Mouse (Mus musculus) forebrain, embryonic 16.5 days (tissue): ENCODE results near the gene Mageb18. TPM values are rescaled to one million over a fixed set of nuclear protein-coding genes. Genes with fewer than 3 reads are reported as not detected.
"Not testable (repeated sequence)": the region's sequence is repeated elsewhere in the genome, so short reads cannot be mapped to it uniquely, and the experiment has no call there.

Experiments
- ATAC-seq: fragments of 200-750 bp; cut with Nextera tagmentation; 2 replicates; pipeline ENCODE4 v1.8.0; 2017; ENCODE audit warnings: mild to moderate bottlenecking, moderate library complexity
- H3K27ac ChIP-seq: fragments of 300-500 bp; sonication (generic); 2 replicates; pipeline ENCODE4 v1.5.1; 2014; ENCODE audit warnings: low read length, control low read depth
- H3K27me3 ChIP-seq: fragments of 300-500 bp; sonication (generic); replicated peaks from 2 replicates; pipeline ENCODE4 v1.6.1; 2014; ENCODE audit warnings: low read length; ENCODE audit not compliant: control insufficient read depth, insufficient read depth
- H3K36me3 ChIP-seq: fragments of 300-500 bp; sonication (generic); 2 replicates; pipeline ENCODE4 v1.6.1; 2014; ENCODE audit not compliant: control insufficient read depth, insufficient read depth
- H3K4me1 ChIP-seq: fragments of 300-500 bp; sonication (generic); replicated peaks from 2 replicates; pipeline ENCODE4 v1.6.1; 2014; ENCODE audit warnings: low read length; ENCODE audit not compliant: control insufficient read depth, insufficient read depth
- H3K4me2 ChIP-seq: fragments of 300-500 bp; sonication (generic); 2 replicates; pipeline ENCODE4 v1.6.1; 2014; ENCODE audit warnings: mild to moderate bottlenecking, low read length, control low read depth
- H3K4me3 ChIP-seq: fragments of 300-500 bp; sonication (generic); replicated peaks from 2 replicates; pipeline ENCODE4 v1.5.1; 2014; ENCODE audit warnings: mild to moderate bottlenecking, low read length, control low read depth
- H3K9ac ChIP-seq: fragments of 300-500 bp; sonication (generic); replicated peaks from 2 replicates; pipeline ENCODE4 v1.6.1; 2014; ENCODE audit warnings: low read depth, low read length, control low read depth
- H3K9me3 ChIP-seq: fragments of 300-500 bp; sonication (generic); 2 replicates; pipeline ENCODE4 v1.6.1; 2016; ENCODE audit warnings: low read length; ENCODE audit not compliant: control insufficient read depth
- WGBS: fragments of 180-500 bp; shearing (Covaris S2); extraction: QIAGEN DNeasy Blood & Tissue Kit; methylation state at CpG from one replicate; pipeline ENCODE4 v1.1.7; 2014; 5-methylcytosine and 5-hydroxymethylcytosine counted together
- polyA plus RNA-seq: library from polyadenylated mRNA; unstranded; fragments of >200 nt; fragmentation: Nextera tagmentation; extraction: Ambion mirVana; gene quantifications from 2 replicates; pipeline ENCODE4 v1.2.1, GENCODE M21; 2015

The Mageb18 gene
- not detected in 2 replicates for polyA plus RNA-seq

- Histone ChIP-seq H3K4me3 (no peak within 1 kb of the TSS), H3K4me2 (no peak within 1 kb of the TSS), H3K9me3 (no peaks in the 10 kb centered on the region), H3K36me3 (no peaks in the 10 kb centered on the region), H3K9ac (no peak within 1 kb of the TSS), H3K27me3 (no peaks in the 10 kb centered on the region), H3K27ac (no peak within 1 kb of the TSS), H3K4me1 (no peaks in the 10 kb centered on the region)
- 81% methylated on average over 1 of the region's 1 CpGs for WGBS
- ATAC-seq, result no peak
These were observed at the start of gene Mageb18 for GRCm38 (mm10) chrX:92599472-92599871. Gene Mageb18, minus strand, starts transcription at chrX:92599572.

- ATAC-seq, result no peak
- no peaks in the 10 kb centered on the region for H3K4me1 ChIP-seq
- WGBS, result 90% methylated on average over 3 of the region's 3 CpGs
These were observed 13.4 kb upstream of the Mageb18 start for GRCm38 (mm10) chrX:92612788-92613187.

GRCm38 (mm10) chrX:92610466-92610865 lies 11.1 kb upstream of the Mageb18 start:
- H3K9ac ChIP-seq, result no peak overlapping the region
- no peak overlapping the region for H3K4me3 ChIP-seq
- 73% methylated on average over 3 of the region's 3 CpGs for WGBS
- no peak overlapping the region for H3K27ac ChIP-seq
- no peaks in the 10 kb centered on the region for H3K4me1 ChIP-seq
- H3K4me2 ChIP-seq, result no peak overlapping the region
- no peak for ATAC-seq
- no peaks in the 10 kb centered on the region for H3K27me3 ChIP-seq
- H3K36me3 ChIP-seq, result no peaks in the 10 kb centered on the region
- H3K9me3 ChIP-seq, result no peaks in the 10 kb centered on the region

More at GRCm38 (mm10) chrX:92612788-92613187, 13.4 kb upstream of the Mageb18 start:
- Histone ChIP-seq H3K4me2 (no peak overlapping the region), H3K36me3 (no peaks in the 10 kb centered on the region), H3K27me3 (no peaks in the 10 kb centered on the region), H3K9ac (no peak overlapping the region), H3K9me3 (no peaks in the 10 kb centered on the region), H3K27ac (no peak overlapping the region), H3K4me3 (no peak overlapping the region)

- Histone ChIP-seq H3K4me3 (no peak overlapping the region), H3K27ac (no peak overlapping the region), H3K4me1 (no peaks in the 10 kb centered on the region), H3K9ac (no peak overlapping the region), H3K9me3 (no peaks in the 10 kb centered on the region), H3K4me2 (no peak overlapping the region), H3K27me3 (no peaks in the 10 kb centered on the region), H3K36me3 (no peaks in the 10 kb centered on the region)
- 0 out of 2 replicates have a peak, but pooled peaks have one; percentile 38 for ATAC-seq
- 38% methylated on average over 4 of the region's 4 CpGs for WGBS
These were observed 2.0 kb downstream of the Mageb18 start for GRCm38 (mm10) chrX:92597324-92597723.

- no peak for ATAC-seq
- no peaks in the 10 kb centered on the region for H3K4me1 ChIP-seq
- no peak overlapping the region for H3K27ac ChIP-seq
- WGBS, result 82% methylated on average over 1 of the region's 1 CpGs
- H3K4me3 ChIP-seq, result no peak overlapping the region
- H3K9me3 ChIP-seq, result no peaks in the 10 kb centered on the region
- no peak overlapping the region for H3K4me2 ChIP-seq
- H3K27me3 ChIP-seq, result no peaks in the 10 kb centered on the region
- no peaks in the 10 kb centered on the region for H3K36me3 ChIP-seq
- H3K9ac ChIP-seq, result no peak overlapping the region
These were observed 71.5 kb downstream of the Mageb18 start for GRCm38 (mm10) chrX:92527826-92528225.

GRCm38 (mm10) chrX:92498254-92498653 lies 101.1 kb downstream of the Mageb18 start:
- Histone ChIP-seq H3K36me3 (no peaks in the 10 kb centered on the region), H3K27me3 (no peaks in the 10 kb centered on the region), H3K4me3 (no peak overlapping the region), H3K9ac (no peak overlapping the region), H3K27ac (no peak overlapping the region), H3K4me2 (no peak overlapping the region), H3K4me1 (no peaks in the 10 kb centered on the region), H3K9me3 (no peaks in the 10 kb centered on the region)
- 10% methylated on average over 1 of the region's 1 CpGs for WGBS
- ATAC-seq, result no peak

- H3K4me2 ChIP-seq, H3K27ac ChIP-seq, H3K4me1 ChIP-seq, H3K36me3 ChIP-seq, H3K4me3 ChIP-seq, ATAC-seq, H3K27me3 ChIP-seq, H3K9me3 ChIP-seq, H3K9ac ChIP-seq: not testable (repeated sequence)
- 90% methylated on average over 4 of the region's 4 CpGs for WGBS
These were observed 109.7 kb downstream of the Mageb18 start, which contains the start of gene Gm5941 for GRCm38 (mm10) chrX:92489649-92490048. Gene Gm5941, plus strand, starts transcription at chrX:92489949.

GRCm38 (mm10) chrX:92464773-92465172 lies 134.6 kb downstream of the Mageb18 start:
- no peaks in the 10 kb centered on the region for H3K27me3 ChIP-seq
- H3K36me3 ChIP-seq, result no peaks in the 10 kb centered on the region
- no peak overlapping the region for H3K27ac ChIP-seq
- H3K9ac ChIP-seq, result no peak overlapping the region
- no peak overlapping the region for H3K4me2 ChIP-seq
- no peaks in the 10 kb centered on the region for H3K4me1 ChIP-seq
- ATAC-seq, result no peak
- no peak overlapping the region for H3K4me3 ChIP-seq
- H3K9me3 ChIP-seq, result no peaks in the 10 kb centered on the region
- whole genome bisulfite sequencing, result 61% methylated on average over 4 of the region's 4 CpGs

- no peak overlapping the region for H3K27ac ChIP-seq
- no peak overlapping the region for H3K4me3 ChIP-seq
- H3K27me3 ChIP-seq, result no peaks in the 10 kb centered on the region
- no peak overlapping the region for H3K4me2 ChIP-seq
- H3K4me1 ChIP-seq, result no peaks in the 10 kb centered on the region
- ATAC-seq, result no peak
- no peaks in the 10 kb centered on the region for H3K9me3 ChIP-seq
- H3K9ac ChIP-seq, result no peak overlapping the region
- H3K36me3 ChIP-seq, result no peaks in the 10 kb centered on the region
- WGBS, result 30% methylated on average over 3 of the region's 3 CpGs
These were observed 138.9 kb downstream of the Mageb18 start for GRCm38 (mm10) chrX:92460496-92460895.

- Histone ChIP-seq H3K4me3 (no peak overlapping the region), H3K27ac (no peak overlapping the region), H3K9me3 (no peaks in the 10 kb centered on the region), H3K9ac (no peak overlapping the region), H3K36me3 (no peaks in the 10 kb centered on the region), H3K4me1 (no peaks in the 10 kb centered on the region), H3K4me2 (no peak overlapping the region), H3K27me3 (no peaks in the 10 kb centered on the region)
- no peak for ATAC-seq
These were observed 212.0 kb downstream of the Mageb18 start for GRCm38 (mm10) chrX:92387384-92387783.
